Mouse (Mus musculus) heart, embryonic 10.5 days (tissue): Measurements from ENCODE around the gene Rtl1. TPM values are rescaled to one million over a fixed set of nuclear protein-coding genes. Genes with fewer than 3 reads are reported as not detected.

Source experiments
- DNase-seq: peaks from one replicate; pipeline ENCODE4 v3.0.0-alpha.2; 2017; ENCODE audit warnings: low spot score
- H3K27ac ChIP-seq: fragments of 300-500 bp; sonication (generic); 2 replicates; pipeline ENCODE4 v1.5.1; 2016; ENCODE audit warnings: mild to moderate bottlenecking
- H3K27me3 ChIP-seq: fragments of 300-500 bp; sonication (generic); 2 replicates; pipeline ENCODE4 v1.6.1; 2016; ENCODE audit warnings: mild to moderate bottlenecking; ENCODE audit not compliant: poor library complexity, insufficient read depth, severe bottlenecking
- H3K36me3 ChIP-seq: fragments of 300-500 bp; sonication (generic); 2 replicates; pipeline ENCODE4 v1.6.1; 2016; ENCODE audit warnings: mild to moderate bottlenecking, moderate library complexity
- H3K4me1 ChIP-seq: fragments of 300-500 bp; sonication (generic); 2 replicates; pipeline ENCODE4 v1.6.1; 2016; ENCODE audit warnings: mild to moderate bottlenecking
- H3K4me3 ChIP-seq: fragments of 300-500 bp; sonication (generic); 2 replicates; pipeline ENCODE4 v1.5.1; 2016; ENCODE audit warnings: mild to moderate bottlenecking, moderate library complexity
- H3K9me3 ChIP-seq: fragments of 300-500 bp; sonication (generic); 2 replicates; pipeline ENCODE4 v1.6.1; 2016; ENCODE audit warnings: mild to moderate bottlenecking, moderate library complexity
- WGBS: fragments of 180-500 bp; shearing (Covaris S2); methylation state at CpG from one replicate; pipeline ENCODE4 v1.1.7; 2016; 5-methylcytosine and 5-hydroxymethylcytosine counted together
- polyA plus RNA-seq: library from polyadenylated mRNA; unstranded; fragments of >200 nt; fragmentation: Nextera tagmentation; extraction: Ambion mirVana; gene quantifications from 2 replicates; pipeline ENCODE4 v1.2.1, GENCODE M21; 2016

Gene Rtl1
- polyA plus RNA-seq: 0.34 and 0.94 TPM in 2 replicates

DNA sequence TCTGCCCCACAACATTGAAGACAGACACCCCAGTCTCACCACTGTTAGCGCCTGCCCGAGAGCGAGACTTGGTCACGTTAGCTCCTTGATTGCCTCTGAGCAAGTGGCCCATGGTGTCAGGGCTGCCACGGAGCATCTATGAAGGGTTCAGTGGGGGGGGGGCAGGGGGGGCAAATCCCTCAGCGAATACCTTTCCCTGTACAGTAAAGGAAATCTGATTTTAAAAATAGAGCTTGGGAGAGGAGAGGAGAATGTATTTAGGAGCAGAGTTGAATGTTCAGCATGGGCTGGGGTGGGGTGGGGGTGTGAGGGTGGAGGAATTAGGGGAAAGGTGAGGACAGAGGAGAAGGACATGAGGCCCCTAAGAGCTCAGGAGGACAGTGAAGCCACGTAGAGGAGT, at the start of gene Rtl1:
Rtl1 (minus strand) TSS at position 101 of the 400 bp plus-strand sequence.
- Histone ChIP-seq H3K27me3 (no peaks in the 10 kb centered on the region), H3K36me3 (peaks cover 41% of the 10 kb centered on the region), H3K4me1 (peaks cover 4% of the 10 kb centered on the region; the same call in 1 of the 2 replicates), H3K4me3 (no peak within 1 kb of the TSS), H3K9me3 (no peaks in the 10 kb centered on the region), H3K27ac (no peak within 1 kb of the TSS)
- WGBS: 84% methylated on average over 7 of the region's 7 CpGs
- DNase-seq: no peak

- WGBS: 65% methylated on average over 3 of the region's 3 CpGs
- H3K4me3 ChIP-seq: no peak overlapping the region
- peaks cover 13% of the 10 kb centered on the region; the same call in 1 of the 2 replicates for H3K36me3 ChIP-seq
- DNase-seq: no peak
- H3K27ac ChIP-seq: no peak overlapping the region
- no peaks in the 10 kb centered on the region for H3K4me1 ChIP-seq
- no peaks in the 10 kb centered on the region for H3K27me3 ChIP-seq
- no peaks in the 10 kb centered on the region for H3K9me3 ChIP-seq
Observed at GRCm38 (mm10) chr12:109640560-109641167, 40.5 kb upstream of the Rtl1 start.

- 57% methylated on average over 3 of the region's 3 CpGs for WGBS
- H3K27ac ChIP-seq: no peak overlapping the region
Observed at GRCm38 (mm10) chr12:109632035-109632434, 31.9 kb upstream of the Rtl1 start.

GRCm38 (mm10) chr12:109628887-109629286, 28.8 kb upstream of the Rtl1 start:
- no peaks in the 10 kb centered on the region for H3K4me1 ChIP-seq
- H3K9me3 ChIP-seq: no peaks in the 10 kb centered on the region
- no peaks in the 10 kb centered on the region for H3K27me3 ChIP-seq
- no peak for DNase-seq
- no peak overlapping the region for H3K4me3 ChIP-seq
- H3K36me3 ChIP-seq: peaks cover 5% of the 10 kb centered on the region; the same call in 1 of the 2 replicates
- H3K27ac ChIP-seq: no peak overlapping the region
- WGBS: 92% methylated on average over 1 of the region's 1 CpGs

More at GRCm38 (mm10) chr12:109632035-109632434, 31.9 kb upstream of the Rtl1 start:
- H3K36me3 ChIP-seq: no peaks in the 10 kb centered on the region; the same call in 1 of the 2 replicates
- DNase-seq: no peak
- H3K4me1 ChIP-seq: no peaks in the 10 kb centered on the region
- H3K27me3 ChIP-seq: no peaks in the 10 kb centered on the region
- no peak overlapping the region for H3K4me3 ChIP-seq
- H3K9me3 ChIP-seq: no peaks in the 10 kb centered on the region

DNA sequence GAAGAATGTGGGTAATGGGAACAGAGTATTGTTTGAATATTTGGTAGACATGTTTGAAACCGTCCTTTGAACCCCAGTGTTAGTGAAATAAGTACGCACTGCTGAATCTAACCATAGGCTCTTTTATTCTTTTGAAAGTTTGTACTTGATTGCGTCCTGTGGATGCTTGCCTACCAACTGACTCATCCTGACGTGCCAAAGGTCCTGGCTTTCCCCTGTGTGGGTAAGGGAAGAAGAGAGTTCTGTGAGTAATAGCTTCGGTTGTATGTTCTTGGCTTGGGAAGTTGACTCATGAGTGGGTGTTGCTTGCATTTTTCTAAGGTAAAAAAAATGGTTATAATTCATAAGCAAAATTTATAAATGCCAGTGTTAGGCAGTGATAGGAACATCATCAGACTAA, 26.8 kb upstream of the Rtl1 start:
- 86% methylated on average over 5 of the region's 5 CpGs for WGBS
- peaks cover 5% of the 10 kb centered on the region; the same call in 1 of the 2 replicates for H3K36me3 ChIP-seq
- no peaks in the 10 kb centered on the region for H3K9me3 ChIP-seq
- H3K4me3 ChIP-seq: no peak overlapping the region
- no peaks in the 10 kb centered on the region for H3K27me3 ChIP-seq
- no peak for DNase-seq
- H3K4me1 ChIP-seq: no peaks in the 10 kb centered on the region
- H3K27ac ChIP-seq: no peak overlapping the region

GRCm38 (mm10) chr12:109620196-109620595, 20.1 kb upstream of the Rtl1 start:
- DNase-seq: no peak
- Histone ChIP-seq H3K27me3 (no peaks in the 10 kb centered on the region), H3K4me3 (no peak overlapping the region), H3K27ac (no peak overlapping the region), H3K9me3 (no peaks in the 10 kb centered on the region), H3K36me3 (peaks cover 32% of the 10 kb centered on the region; the same call in 1 of the 2 replicates), H3K4me1 (no peaks in the 10 kb centered on the region)
- 91% methylated on average over 3 of the region's 3 CpGs for WGBS

DNA sequence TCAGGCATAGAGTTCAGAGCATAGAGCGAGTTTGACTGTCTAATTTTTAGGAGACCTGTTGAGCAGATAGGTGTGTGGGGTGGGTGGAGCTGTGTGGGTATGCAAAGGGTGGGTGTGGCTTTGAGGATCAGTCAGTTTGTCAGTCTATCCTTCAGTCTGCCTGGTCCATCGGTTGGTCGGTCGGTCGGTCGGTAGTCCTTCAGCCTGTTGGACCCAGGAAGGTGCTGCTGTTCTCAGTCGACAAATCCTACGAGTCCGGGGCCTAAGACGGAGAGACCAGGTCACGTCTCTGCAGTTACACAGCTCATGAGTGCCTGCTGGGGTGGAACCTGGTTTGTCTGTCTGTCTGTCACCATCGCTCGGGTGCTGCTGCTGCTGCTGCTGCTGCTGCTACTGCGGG, 17.9 kb upstream of the Rtl1 start:
- Histone ChIP-seq H3K27me3 (no peaks in the 10 kb centered on the region; the same call in 1 of the 2 replicates), H3K4me1 (no peaks in the 10 kb centered on the region), H3K27ac (no peak overlapping the region), H3K36me3 (peaks cover 51% of the 10 kb centered on the region), H3K4me3 (no peak overlapping the region), H3K9me3 (no peaks in the 10 kb centered on the region)
- DNase-seq: no peak
- 74% methylated on average over 14 of the region's 14 CpGs for WGBS

- Histone ChIP-seq H3K27ac (no peak overlapping the region), H3K36me3 (peaks cover 59% of the 10 kb centered on the region), H3K4me3 (no peak overlapping the region), H3K9me3 (no peaks in the 10 kb centered on the region), H3K4me1 (no peaks in the 10 kb centered on the region), H3K27me3 (no peaks in the 10 kb centered on the region; the same call in 1 of the 2 replicates)
- WGBS: 65% methylated on average over 15 of the region's 15 CpGs
- DNase-seq: no peak
Observed at GRCm38 (mm10) chr12:109617126-109617525, 17.0 kb upstream of the Rtl1 start.

- Histone ChIP-seq H3K9me3 (no peaks in the 10 kb centered on the region), H3K27me3 (no peaks in the 10 kb centered on the region; the same call in 1 of the 2 replicates), H3K4me1 (no peaks in the 10 kb centered on the region), H3K27ac (no peak overlapping the region), H3K4me3 (no peak overlapping the region), H3K36me3 (peaks cover 69% of the 10 kb centered on the region)
- 46% methylated on average over 8 of the region's 8 CpGs for WGBS
- DNase-seq: no peak
Observed at GRCm38 (mm10) chr12:109615371-109615770, 15.2 kb upstream of the Rtl1 start.

- no peak for DNase-seq
- 45% methylated on average over 10 of the region's 10 CpGs for WGBS
- peaks cover 77% of the 10 kb centered on the region for H3K36me3 ChIP-seq
- no peaks in the 10 kb centered on the region; the same call in 1 of the 2 replicates for H3K27me3 ChIP-seq
- H3K9me3 ChIP-seq: no peaks in the 10 kb centered on the region
- H3K4me1 ChIP-seq: no peaks in the 10 kb centered on the region
- no peak overlapping the region for H3K4me3 ChIP-seq
- H3K27ac ChIP-seq: no peak overlapping the region
Observed at GRCm38 (mm10) chr12:109614416-109614815, 14.3 kb upstream of the Rtl1 start.

- H3K9me3 ChIP-seq: no peaks in the 10 kb centered on the region
- 37% methylated on average over 34 of the region's 34 CpGs for WGBS
- peaks cover 86% of the 10 kb centered on the region for H3K36me3 ChIP-seq
- H3K4me1 ChIP-seq: peaks cover 3% of the 10 kb centered on the region; the same call in 1 of the 2 replicates
- DNase-seq: no peak
- H3K27ac ChIP-seq: no peak overlapping the region
- peak overlapping the region; percentile 37 for H3K4me3 ChIP-seq
- H3K27me3 ChIP-seq: no peaks in the 10 kb centered on the region; the same call in 1 of the 2 replicates
Observed at GRCm38 (mm10) chr12:109612392-109613385, 12.6 kb upstream of the Rtl1 start.

DNA sequence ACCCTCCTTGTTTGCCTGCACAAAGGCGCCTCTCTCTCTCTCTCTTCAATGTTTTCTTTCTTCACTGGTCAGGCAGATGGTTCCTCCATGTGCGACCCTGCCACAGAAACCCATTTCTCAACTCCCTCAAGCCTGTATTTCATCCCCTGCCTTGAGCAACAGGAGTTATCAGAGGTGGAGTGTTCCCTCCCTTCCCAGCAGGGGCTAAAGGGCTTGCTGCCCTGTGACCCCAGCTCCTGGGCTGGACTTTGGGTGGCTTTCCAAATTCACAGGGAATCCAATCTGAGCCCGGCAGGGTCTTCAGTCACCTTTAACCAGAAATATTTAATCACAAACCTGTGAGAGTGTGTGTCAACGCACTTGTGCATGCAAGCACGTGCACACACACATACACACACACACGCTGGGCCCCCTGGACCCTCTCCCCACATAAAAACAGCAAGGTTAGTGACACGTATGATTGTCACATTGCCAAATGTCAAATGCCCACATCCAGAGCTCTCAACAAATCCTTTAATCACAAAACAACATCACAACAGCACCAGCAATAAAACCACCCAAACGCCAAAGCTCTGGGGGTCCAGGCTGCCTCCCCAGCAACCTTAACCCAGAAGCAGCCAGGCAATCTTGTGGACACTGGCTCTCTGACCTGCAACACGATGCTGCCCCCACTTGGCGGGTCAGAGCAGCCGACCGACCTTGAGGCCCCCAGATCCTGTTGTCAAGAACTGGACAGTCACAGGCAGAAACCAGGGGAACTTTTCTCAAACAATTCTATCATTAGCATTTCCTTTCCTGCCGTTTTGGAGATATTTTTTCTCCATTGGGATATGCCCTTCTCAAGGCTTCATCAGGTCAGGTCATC, 8.7 kb upstream of the Rtl1 start:
- Histone ChIP-seq H3K9me3 (no peaks in the 10 kb centered on the region), H3K4me1 (peaks cover 3% of the 10 kb centered on the region; the same call in 1 of the 2 replicates), H3K27ac (no peak overlapping the region), H3K4me3 (no peak overlapping the region), H3K27me3 (no peaks in the 10 kb centered on the region; the same call in 1 of the 2 replicates), H3K36me3 (peaks cover 88% of the 10 kb centered on the region)
- DNase-seq: peak; percentile 76
- 54% methylated on average over 13 of the region's 13 CpGs for WGBS
